8 mouse cellular contexts compared by ENCODE assay signal in genomic region chr11:101785143-101785851, GRCm38 (mm10). TPM values are rescaled to one million over a fixed set of nuclear protein-coding genes. Genes with fewer than 3 reads are reported as not detected.
DNase-seq lines count a peak whose midpoint lies in the region; ATAC-seq lines count a peak whose summit lies in the region.

Gene Etv4, minus strand, starts transcription at chr11:101785371.

- peak; percentile 97 for ATAC-seq in common myeloid progenitor, adult 5-6 weeks (replicated peaks; ENCODE audit: low read depth, poor library complexity, severe bottlenecking)
- peak; percentile 93 for ATAC-seq in inflammation-experienced regulatory T-cells, adult 6 months
- ATAC-seq in megakaryocyte-erythroid progenitor cell, adult 5-6 weeks (replicated peaks; ENCODE audit: low FRiP score, low TSS enrichment, poor library complexity, severe bottlenecking) = peak; percentile 94

- intact Hi-C loops in gastrocnemius, postnatal 14 days (cut with DNase I; ENCODE audit: low total_unique reads) = no loop called here
- intact Hi-C loops in left cerebral cortex, postnatal 10 days (cut with DNase I) = no loop called here

- peak; percentile 99 for DNase-seq in ZHBTc4 (ENCODE audit: low read depth, low spot score)
- peak; percentile 89 for DNase-seq in gastrocnemius, postnatal 14 days
- DNase-seq in left cerebral cortex, postnatal 10 days (ENCODE audit: extremely low spot score in 1 of 2, low spot score in 2 of 2) = peak; percentile 90 to 95
- peak; percentile 80 to 85 for DNase-seq in right cerebral cortex, postnatal 36 days (ENCODE audit: low spot score in 2 of 2)
- DNase-seq in yolk sac, embryonic 10.5 days (ENCODE audit: low spot score) = peak; percentile 90

RNA-seq across cellular contexts. Expression of gene Etv4, which starts in this region (rescaled TPM):
- total RNA-seq in common myeloid progenitor, adult 5-6 weeks (2017) = not detected in 2 replicates
- total RNA-seq in gastrocnemius, postnatal 14 days (2021) = 1 to 10 TPM; 4.1 to 4.9 TPM
- polyA plus RNA-seq in inflammation-experienced regulatory T-cells, adult 6 months (2017; shearing (Covaris generic)) = under 1 TPM in 1 of 3 experiments, not detected in 2; 0.43 TPM
- total RNA-seq in left cerebral cortex, postnatal 10 days (2021) = 10 to 100 TPM; 20.3 to 20.9 TPM
- total RNA-seq in megakaryocyte-erythroid progenitor cell, adult 5-6 weeks (2014; fragmentation: Nextera tagmentation) = not detected in 2 replicates
- total RNA-seq in megakaryocyte-erythroid progenitor cell, adult 5-6 weeks (2017) = not detected in 2 replicates

Comparison
In these comparisons a context has a peak if more than half of its experiments do, and no peak if none do; other contexts are left out.
1. Peak in every context shown above with its lines: DNase-seq and ATAC-seq.
2. Peak in ATAC-seq in common myeloid progenitor, adult 5-6 weeks; RNA of the gene not detected or under 1 TPM.
3. Peak in ATAC-seq in inflammation-experienced regulatory T-cells, adult 6 months; RNA of the gene not detected or under 1 TPM.
4. Peak in ATAC-seq in megakaryocyte-erythroid progenitor cell, adult 5-6 weeks; RNA of the gene not detected or under 1 TPM.